Mouse (Mus musculus): Measurements from ENCODE around the gene Bcl7a. TPM values are rescaled to one million over a fixed set of nuclear protein-coding genes. Genes with fewer than 3 reads are reported as not detected.

Bcl7a gene
- total RNA-seq, 2 experiments from 2014 or later, result 67.4 to 70.2 TPM

- Histone ChIP-seq H3K4me3 (peak overlapping the region; percentile 92), H3K27ac (peak overlapping the region; percentile 98)
- TF ChIP-seq CTCF (conservative IDR thresholded peaks at IDR 0.05), result no peak
- no peak for DNase-seq (ENCODE audit: low spot score in 2 of 2)
Measured at GRCm38 (mm10) chr5:123344628-123344962, 961 bp downstream of the Bcl7a start.

GRCm38 (mm10) chr5:123344963-123345852 lies 1.6 kb downstream of the Bcl7a start:
- H3K4me3 ChIP-seq, result peak overlapping the region; percentile 92
- peak in 1 of 2 experiments; percentile 55 for DNase-seq (ENCODE audit: low spot score in 2 of 2)
- peak overlapping the region; percentile 98 for H3K27ac ChIP-seq
- no peak for TF ChIP-seq CTCF (conservative IDR thresholded peaks at IDR 0.05)

- peak overlapping the region; percentile 98 for H3K27ac ChIP-seq
- peak overlapping the region; percentile 92 for H3K4me3 ChIP-seq
- peak; percentile 65 to 70 for DNase-seq (ENCODE audit: low spot score in 2 of 2)
- no peak for TF ChIP-seq CTCF (conservative IDR thresholded peaks at IDR 0.05)
Measured at GRCm38 (mm10) chr5:123345853-123346654, 2.4 kb downstream of the Bcl7a start.

GRCm38 (mm10) chr5:123346701-123347270 lies 3.2 kb downstream of the Bcl7a start:
- no peak for DNase-seq (ENCODE audit: low spot score in 2 of 2)
- TF ChIP-seq CTCF (conservative IDR thresholded peaks at IDR 0.05), result no peak

GRCm38 (mm10) chr5:123347985-123348384 lies 4.4 kb downstream of the Bcl7a start:
- Histone ChIP-seq H3K4me3 (no peak overlapping the region), H3K27ac (no peak overlapping the region)
- TF ChIP-seq CTCF (conservative IDR thresholded peaks at IDR 0.05), result peak; percentile 34
- DNase-seq (ENCODE audit: low spot score in 2 of 2), result no peak

More at GRCm38 (mm10) chr5:123346701-123347270, 3.2 kb downstream of the Bcl7a start:
- Histone ChIP-seq H3K4me3 (peak overlapping the region; percentile 92), H3K27ac (peak overlapping the region; percentile 98)

- Histone ChIP-seq H3K27ac (peak overlapping the region; percentile 43; the same call in 1 of the 2 replicates), H3K4me3 (no peak overlapping the region)
- TF ChIP-seq CTCF (conservative IDR thresholded peaks at IDR 0.05), result peak; percentile 74
- peak; percentile 37 to 59 for DNase-seq (ENCODE audit: low spot score in 2 of 2)
Measured at GRCm38 (mm10) chr5:123350386-123350785, 6.8 kb downstream of the Bcl7a start.

GRCm38 (mm10) chr5:123355918-123356317 lies 12.3 kb downstream of the Bcl7a start:
- no peak overlapping the region for H3K4me3 ChIP-seq
- no peak for DNase-seq (ENCODE audit: low spot score in 2 of 2)
- no peak for TF ChIP-seq CTCF (conservative IDR thresholded peaks at IDR 0.05)
- no peak overlapping the region for H3K27ac ChIP-seq

- no peak for DNase-seq (ENCODE audit: low spot score in 2 of 2)
Measured at GRCm38 (mm10) chr5:123357253-123357652, 13.6 kb downstream of the Bcl7a start.

GRCm38 (mm10) chr5:123359431-123359830 lies 15.8 kb downstream of the Bcl7a start:
- no peak for TF ChIP-seq CTCF (conservative IDR thresholded peaks at IDR 0.05)
- H3K27ac ChIP-seq, result no peak overlapping the region
- DNase-seq (ENCODE audit: low spot score in 2 of 2), result no peak
- H3K4me3 ChIP-seq, result no peak overlapping the region

More at GRCm38 (mm10) chr5:123357253-123357652, 13.6 kb downstream of the Bcl7a start:
- no peak overlapping the region for H3K27ac ChIP-seq
- no peak overlapping the region for H3K4me3 ChIP-seq
- TF ChIP-seq CTCF (conservative IDR thresholded peaks at IDR 0.05), result no peak

- Histone ChIP-seq H3K4me3 (no peak overlapping the region), H3K27ac (no peak overlapping the region)
- no peak for DNase-seq (ENCODE audit: low spot score in 2 of 2)
- peak; percentile 25; the same call in 1 of the 2 replicates for TF ChIP-seq CTCF (conservative IDR thresholded peaks at IDR 0.05)
Measured at GRCm38 (mm10) chr5:123362911-123363310, 19.3 kb downstream of the Bcl7a start.

- no peak for TF ChIP-seq CTCF (conservative IDR thresholded peaks at IDR 0.05)
- Histone ChIP-seq H3K27ac (peak overlapping the region; percentile 29; the same call in 1 of the 2 replicates), H3K4me3 (no peak overlapping the region)
- no peak for DNase-seq (ENCODE audit: low spot score in 2 of 2)
Measured at GRCm38 (mm10) chr5:123364302-123364971, 20.8 kb downstream of the Bcl7a start.

GRCm38 (mm10) chr5:123368869-123369488 lies 25.3 kb downstream of the Bcl7a start:
- Histone ChIP-seq H3K4me3 (no peak overlapping the region), H3K27ac (peak overlapping the region; percentile 77; the same call in 1 of the 2 replicates)
- TF ChIP-seq CTCF (conservative IDR thresholded peaks at IDR 0.05), result peak; percentile 99
- peak; percentile 42 for DNase-seq (ENCODE audit: low spot score in 2 of 2)

All from layer of hippocampus, adult 2 months (tissue).